In the genomic region with DNA sequence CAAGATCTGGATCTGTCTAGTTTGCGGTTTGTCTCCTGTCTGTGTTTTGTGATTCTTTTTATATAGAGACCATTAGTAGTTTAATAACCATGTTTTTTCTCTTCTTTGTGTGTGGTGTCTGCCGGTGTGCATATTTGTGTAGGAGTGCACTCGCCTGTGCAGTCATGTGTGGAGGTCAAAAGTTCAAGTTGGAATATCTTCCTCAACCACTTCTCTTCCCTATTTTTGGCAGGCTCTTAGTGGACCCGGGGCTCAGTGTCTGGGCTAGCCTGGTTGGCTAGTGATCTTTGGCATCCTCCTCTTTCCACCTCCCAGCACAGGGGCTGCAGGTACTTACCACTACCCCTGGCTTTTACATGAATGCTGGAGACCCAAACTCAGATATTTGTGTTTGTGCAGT, we compare ENCODE assay signal across 26 mouse cellular contexts. TPM values are rescaled to one million over a fixed set of nuclear protein-coding genes. Genes with fewer than 3 reads are reported as not detected.
DNase-seq lines count a peak whose midpoint lies in the region; ATAC-seq lines count a peak whose summit lies in the region.
"Had no signal": no experiment of that assay in that cellular context is flagged by ENCODE, and none has a peak within 500 bp of the region (broad histone marks: within the 10 kb centered on the region; RNA-seq: fewer than 3 reads in every experiment).

No protein-coding gene starts in this region.

- 41% methylated on average over 4 of the region's 4 CpGs for WGBS in kidney, embryonic 14.5 days

- no peaks in the 10 kb centered on the region for H3K9me3 ChIP-seq in kidney, embryonic 14.5 days (ENCODE audit: control insufficient read depth, low read length)
- H3K9me3 ChIP-seq: embryonic facial prominence, embryonic 13.5 days; forebrain, embryonic 13.5 days; G1E; hindbrain, embryonic 12.5 days had no signal

- H3K4me2 ChIP-seq in kidney, embryonic 14.5 days (replicated peaks; ENCODE audit: low read depth, low read length), result no peak overlapping the region
- H3K4me2 ChIP-seq: embryonic facial prominence, embryonic 13.5 days; forebrain, embryonic 13.5 days; hindbrain, embryonic 12.5 days had no signal

- no peak overlapping the region for H3K4me3 ChIP-seq in kidney, embryonic 14.5 days (ENCODE audit: low read length)
- H3K4me3 ChIP-seq: embryonic facial prominence, embryonic 13.5 days; forebrain, embryonic 13.5 days; hindbrain, embryonic 12.5 days had no signal

- 0 out of 2 replicates have a peak, but pooled peaks have one; percentile 32 for ATAC-seq in kidney, embryonic 14.5 days (ENCODE audit: low FRiP score, low TSS enrichment)
- ATAC-seq: CD4-positive, CD25-positive, alpha-beta regulatory T cell, adult 4 months; forebrain, embryonic 13.5 days; forebrain, postnatal 0 days; hindbrain, embryonic 16.5 days had no signal

- no peak overlapping the region for H3K27ac ChIP-seq in kidney, embryonic 14.5 days (ENCODE audit: low read depth, low read length)
- H3K27ac ChIP-seq: embryonic facial prominence, embryonic 13.5 days; forebrain, embryonic 13.5 days; hindbrain, embryonic 12.5 days had no signal

- H3K27me3 ChIP-seq in kidney, embryonic 14.5 days (ENCODE audit: control insufficient read depth, insufficient read depth, low read length), result no peaks in the 10 kb centered on the region
- H3K27me3 ChIP-seq: embryonic facial prominence, embryonic 13.5 days; forebrain, embryonic 13.5 days; hindbrain, embryonic 12.5 days had no signal

- H3K36me3 ChIP-seq in kidney, embryonic 14.5 days (ENCODE audit: control insufficient read depth, insufficient read depth, low read length), result no peaks in the 10 kb centered on the region
- H3K36me3 ChIP-seq: embryonic facial prominence, embryonic 13.5 days; G1E; hindbrain, embryonic 12.5 days had no signal

- DNase-seq in A20 (ENCODE audit: low read depth, low spot score), result peak; percentile 5
- DNase-seq in Muller cell, postnatal 12 days (ENCODE audit: inconsistent ontology term), result peak; percentile 60
- peak; percentile 15 to 42 for DNase-seq in kidney, postnatal 25 days
- DNase-seq in heart, adult 8-10 months (ENCODE audit: low spot score), result no peak
- DNase-seq in thymus, postnatal 25 days, result no peak
- DNase-seq in gastrocnemius, postnatal 10 days, result no peak
- DNase-seq: adrenal gland, postnatal 10 days; B cell, adult 2 months; cerebellum, adult 11 months; cerebellum, adult 8-10 months; cerebellum, postnatal 25 days; forebrain, postnatal 0 days; gastrocnemius, postnatal 25 days; heart, postnatal 10 days; heart, postnatal 4 days had no signal

- H3K4me1 ChIP-seq in kidney, embryonic 14.5 days (ENCODE audit: control insufficient read depth, insufficient read depth, low read length), result no peaks in the 10 kb centered on the region
- H3K4me1 ChIP-seq: embryonic facial prominence, embryonic 13.5 days; forebrain, embryonic 13.5 days; hindbrain, embryonic 12.5 days had no signal

- H3K9ac ChIP-seq in kidney, embryonic 14.5 days (ENCODE audit: low read depth, low read length), result no peak overlapping the region
- H3K9ac ChIP-seq: embryonic facial prominence, embryonic 13.5 days; forebrain, embryonic 13.5 days; forebrain, postnatal 0 days; hindbrain, embryonic 12.5 days had no signal

RNA-seq across cellular contexts. Expression of gene Slc13a1, which starts 13.0 kb away (rescaled TPM):
- 1.3 and 2.0 TPM in 2 replicates for polyA plus RNA-seq in kidney, embryonic 14.5 days (2014; fragmentation: Nextera tagmentation; extraction: Ambion mirVana)
- total RNA-seq in heart, adult 8-10 months (2022), result not detected
- not detected for total RNA-seq in gastrocnemius, postnatal 10 days (2021)
- total RNA-seq: gastrocnemius, adult 18-20 months; gastrocnemius, postnatal 25 days; granulocyte monocyte progenitor cell, adult 5-6 weeks; heart, postnatal 10 days had no signal
- polyA plus RNA-seq: brain, embryonic 14.5 days; CD4-positive, CD25-positive, alpha-beta regulatory T cell, adult 4 months; embryonic facial prominence, embryonic 13.5 days; G1E; heart, embryonic 14.5 days had no signal

Comparison
In these comparisons a context has a peak if more than half of its experiments do, and no peak if none do; other contexts are left out.
1. DNase-seq: peak in A20 (single experiment), Muller cell, postnatal 12 days (single experiment) and kidney, postnatal 25 days (2 of 2); none in heart, adult 8-10 months (single experiment), thymus, postnatal 25 days (single experiment) and gastrocnemius, postnatal 10 days (single experiment).